Mouse (Mus musculus) heart, postnatal 0 days (tissue): ENCODE measurements around the gene Slc6a9. TPM values are rescaled to one million over a fixed set of nuclear protein-coding genes. Genes with fewer than 3 reads are reported as not detected.

Experiments used
- ATAC-seq: fragments of 200-750 bp; cut with Nextera tagmentation; 2 replicates; pipeline ENCODE4 v1.8.0; 2017; ENCODE audit warnings: low read depth, moderate number of reproducible peaks, moderate library complexity; ENCODE audit not compliant: insufficient read depth
- DNase-seq: peaks from one replicate; pipeline ENCODE4 v3.0.0-alpha.2; 2016; ENCODE audit warnings: low spot score
- H3K27ac ChIP-seq: fragments of 300-500 bp; sonication (generic); 2 replicates; pipeline ENCODE4 v1.5.1; 2014; ENCODE audit warnings: low read depth, mild to moderate bottlenecking
- H3K27me3 ChIP-seq: fragments of 300-500 bp; sonication (generic); 2 replicates; pipeline ENCODE4 v1.6.1; 2014; ENCODE audit warnings: low read length, mixed read lengths; ENCODE audit not compliant: control insufficient read depth, insufficient read depth
- H3K36me3 ChIP-seq: fragments of 300-500 bp; sonication (generic); replicated peaks from 2 replicates; pipeline ENCODE4 v1.6.1; 2014; ENCODE audit warnings: low read length, mixed read lengths; ENCODE audit not compliant: control insufficient read depth, insufficient read depth
- H3K4me1 ChIP-seq: fragments of 300-500 bp; sonication (generic); 2 replicates; pipeline ENCODE4 v1.6.1; 2014; ENCODE audit warnings: antibody characterized with exemption; ENCODE audit not compliant: control insufficient read depth, insufficient read depth
- H3K4me2 ChIP-seq: fragments of 300-500 bp; sonication (generic); 2 replicates; pipeline ENCODE4 v1.6.1; 2014; ENCODE audit warnings: low read depth, mild to moderate bottlenecking, low read length, moderate library complexity
- H3K4me3 ChIP-seq: fragments of 300-500 bp; sonication (generic); 2 replicates; pipeline ENCODE4 v1.5.1; 2014; ENCODE audit warnings: low read depth, low read length
- H3K9ac ChIP-seq: fragments of 300-500 bp; sonication (generic); replicated peaks from 2 replicates; pipeline ENCODE4 v1.6.1; 2014; ENCODE audit warnings: low read depth, low read length, mixed read lengths
- H3K9me3 ChIP-seq: fragments of 300-500 bp; sonication (generic); replicated peaks from 2 replicates; pipeline ENCODE4 v1.6.1; 2016; ENCODE audit warnings: low read length; ENCODE audit not compliant: control insufficient read depth
- CTCF ChIP-seq: IDR thresholded peaks from 2 replicates; pipeline ENCODE4 v1.5.1; 2016; ENCODE audit warnings: antibody characterized with exemption, control low read depth, low read depth
- EP300 ChIP-seq: IDR thresholded peaks from 2 replicates; pipeline ENCODE4 v1.6.1; 2016; ENCODE audit warnings: antibody characterized with exemption, low read depth
- WGBS: fragments of 180-500 bp; shearing (Covaris S2); extraction: QIAGEN DNeasy Blood & Tissue Kit; methylation state at CpG from one replicate; pipeline ENCODE4 v1.1.7; 2014; 5-methylcytosine and 5-hydroxymethylcytosine counted together
- polyA plus RNA-seq: library from polyadenylated mRNA; unstranded; fragments of >200 nt; fragmentation: Nextera tagmentation; extraction: Ambion mirVana; gene quantifications from 2 replicates; pipeline ENCODE4 v1.2.1, GENCODE M21; 2015
- total RNA-seq: library from RNA; depleted of rRNA; stranded (reverse); fragments of >200 nt; gene quantifications from 2 replicates; pipeline ENCODE4 v1.2.3, GENCODE M21; 2014; ENCODE audit warnings: low replicate concordance

The Slc6a9 gene
- total and polyA plus RNA-seq, 2 experiments from 2014 or later: 1.7 to 2.1 TPM

- DNase-seq: peak; percentile 34
- Histone ChIP-seq H3K9me3 (no peaks in the 10 kb centered on the region), H3K36me3 (no peaks in the 10 kb centered on the region)
These were observed 33.5 kb downstream of the Slc6a9 start for GRCm38 (mm10) chr4:117867823-117868222.

GRCm38 (mm10) chr4:117869317-117869716, 35.0 kb downstream of the Slc6a9 start:
- H3K9me3 ChIP-seq: no peaks in the 10 kb centered on the region
- H3K4me3 ChIP-seq: no peak overlapping the region
- no peaks in the 10 kb centered on the region for H3K36me3 ChIP-seq
- no peak for TF ChIP-seq CTCF
- TF ChIP-seq EP300: no peak
- H3K4me2 ChIP-seq: no peak overlapping the region
- ATAC-seq (no peak), DNase-seq (no peak)
- 66% methylated on average over 9 of the region's 9 CpGs for WGBS
- no peak overlapping the region for H3K27ac ChIP-seq
- H3K27me3 ChIP-seq: peaks cover 8% of the 10 kb centered on the region; the same call in 1 of the 2 replicates
- peaks cover 4% of the 10 kb centered on the region; the same call in 1 of the 2 replicates for H3K4me1 ChIP-seq
- no peak overlapping the region for H3K9ac ChIP-seq

More at GRCm38 (mm10) chr4:117867823-117868222, 33.5 kb downstream of the Slc6a9 start:
- H3K4me2 ChIP-seq: no peak overlapping the region
- no peak for TF ChIP-seq EP300
- peak; percentile 77 for TF ChIP-seq CTCF
- no peak for ATAC-seq
- H3K4me3 ChIP-seq: no peak overlapping the region
- WGBS: 17% methylated on average over 24 of the region's 24 CpGs
- H3K4me1 ChIP-seq: peaks cover 4% of the 10 kb centered on the region; the same call in 1 of the 2 replicates
- H3K27ac ChIP-seq: no peak overlapping the region
- H3K27me3 ChIP-seq: peaks cover 8% of the 10 kb centered on the region; the same call in 1 of the 2 replicates
- no peak overlapping the region for H3K9ac ChIP-seq

GRCm38 (mm10) chr4:117870437-117870836, 36.1 kb downstream of the Slc6a9 start:
- H3K4me1 ChIP-seq: peaks cover 4% of the 10 kb centered on the region; the same call in 1 of the 2 replicates
- no peak for ATAC-seq

GRCm38 (mm10) chr4:117871787-117872186, 37.5 kb downstream of the Slc6a9 start:
- Histone ChIP-seq H3K9ac (no peak overlapping the region), H3K4me1 (peaks cover 4% of the 10 kb centered on the region; the same call in 1 of the 2 replicates), H3K27ac (no peak overlapping the region), H3K27me3 (peaks cover 8% of the 10 kb centered on the region; the same call in 1 of the 2 replicates), H3K9me3 (no peaks in the 10 kb centered on the region), H3K4me2 (no peak overlapping the region), H3K4me3 (no peak overlapping the region), H3K36me3 (peaks cover 4% of the 10 kb centered on the region)
- no peak for ATAC-seq
- no peak for DNase-seq
- WGBS: 50% methylated on average over 7 of the region's 7 CpGs
- TF ChIP-seq CTCF (no peak), EP300 (no peak)

More at GRCm38 (mm10) chr4:117870437-117870836, 36.1 kb downstream of the Slc6a9 start:
- Histone ChIP-seq H3K4me2 (no peak overlapping the region), H3K9ac (no peak overlapping the region), H3K27me3 (peaks cover 8% of the 10 kb centered on the region; the same call in 1 of the 2 replicates), H3K27ac (no peak overlapping the region), H3K9me3 (no peaks in the 10 kb centered on the region), H3K4me3 (no peak overlapping the region), H3K36me3 (no peaks in the 10 kb centered on the region)
- no peak for DNase-seq
- TF ChIP-seq EP300 (no peak), CTCF (no peak)
- 48% methylated on average over 1 of the region's 1 CpGs for WGBS

- Histone ChIP-seq H3K4me3 (peak within 1 kb of the TSS; percentile 8; the same call in 1 of the 2 replicates), H3K9me3 (no peaks in the 10 kb centered on the region), H3K36me3 (peaks cover 9% of the 10 kb centered on the region), H3K4me2 (peak within 1 kb of the TSS; percentile 47), H3K4me1 (peaks cover 4% of the 10 kb centered on the region; the same call in 1 of the 2 replicates), H3K27me3 (peaks cover 8% of the 10 kb centered on the region; the same call in 1 of the 2 replicates), H3K27ac (no peak within 1 kb of the TSS), H3K9ac (no peak within 1 kb of the TSS; the same call in 1 of the 2 replicates)
- no peak for ATAC-seq
- DNase-seq: no peak
- WGBS: 9% methylated on average over 14 of the region's 14 CpGs
- TF ChIP-seq CTCF (no peak), EP300 (no peak)
These were observed 38.2 kb downstream of the Slc6a9 start, which contains the start of gene Ccdc24 for GRCm38 (mm10) chr4:117872471-117872886. Gene Ccdc24 (minus strand): TSS chr4:117872557.

DNA sequence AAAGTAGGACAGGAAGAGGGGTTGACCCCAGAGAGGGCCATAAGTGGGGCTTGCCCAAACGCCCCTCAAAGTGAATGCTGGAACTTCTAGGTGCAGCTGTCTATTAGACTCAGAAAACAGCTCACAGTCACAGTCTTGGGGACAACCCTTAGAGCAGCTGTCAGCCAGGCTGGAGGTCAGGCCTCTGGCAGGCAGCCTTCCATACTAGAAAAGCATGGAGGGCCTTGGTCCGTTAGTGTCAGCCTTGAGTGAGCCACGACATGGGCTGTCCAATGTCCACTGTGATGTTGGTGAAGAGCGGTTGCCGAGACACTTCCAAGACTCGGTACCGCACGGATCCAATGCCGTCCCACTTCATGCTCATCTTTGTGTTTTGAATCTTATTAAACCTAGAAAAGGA, 39.3 kb downstream of the Slc6a9 start:
- Histone ChIP-seq H3K27ac (no peak overlapping the region), H3K27me3 (0 out of 2 replicates have a peak, but pooled peaks cover under 1% of the 10 kb centered on the region), H3K4me1 (peaks cover 4% of the 10 kb centered on the region; the same call in 1 of the 2 replicates), H3K4me3 (no peak overlapping the region), H3K9ac (no peak overlapping the region), H3K9me3 (no peaks in the 10 kb centered on the region), H3K36me3 (peaks cover 9% of the 10 kb centered on the region), H3K4me2 (no peak overlapping the region)
- TF ChIP-seq CTCF (no peak), EP300 (no peak)
- DNase-seq: no peak
- WGBS: 92% methylated on average over 9 of the region's 9 CpGs
- no peak for ATAC-seq
